Mouse (Mus musculus) gastrocnemius, postnatal 4 days (tissue): ENCODE data around the gene Gm28043. TPM values are rescaled to one million over a fixed set of nuclear protein-coding genes. Genes with fewer than 3 reads are reported as not detected.
"Not testable (repeated sequence)": the region's sequence is repeated elsewhere in the genome, so short reads cannot be mapped to it uniquely, and the experiment has no call there.

Source experiments
- DNase-seq, 2 experiments: peaks; one replicate each; pipeline ENCODE4 v3.0.0; 2021 to 2022; ENCODE audit warnings: low spot score in 2 of 2, mixed read lengths in 2 of 2
- long read RNA-seq, 2 experiments: library from polyadenylated mRNA; stranded (forward); transcript quantifications; one replicate each; pipeline ENCODE4 v2.0.0; 2021
- total RNA-seq, 2 experiments: library from RNA; stranded (reverse); gene quantifications; 2 replicates each; pipeline ENCODE4 v1.2.3; 2021

Gene Gm28043
- total RNA-seq = 1 to 10 TPM; 1.7 to 2.6 TPM
- long read RNA-seq, experiment 1 = 0 reads
- long read RNA-seq, experiment 2, partial matches to known transcripts = 5 of 7 reads
- long read RNA-seq, experiment 2, other reads (novel, unspliced or antisense) = 2 of 7 reads

DNA sequence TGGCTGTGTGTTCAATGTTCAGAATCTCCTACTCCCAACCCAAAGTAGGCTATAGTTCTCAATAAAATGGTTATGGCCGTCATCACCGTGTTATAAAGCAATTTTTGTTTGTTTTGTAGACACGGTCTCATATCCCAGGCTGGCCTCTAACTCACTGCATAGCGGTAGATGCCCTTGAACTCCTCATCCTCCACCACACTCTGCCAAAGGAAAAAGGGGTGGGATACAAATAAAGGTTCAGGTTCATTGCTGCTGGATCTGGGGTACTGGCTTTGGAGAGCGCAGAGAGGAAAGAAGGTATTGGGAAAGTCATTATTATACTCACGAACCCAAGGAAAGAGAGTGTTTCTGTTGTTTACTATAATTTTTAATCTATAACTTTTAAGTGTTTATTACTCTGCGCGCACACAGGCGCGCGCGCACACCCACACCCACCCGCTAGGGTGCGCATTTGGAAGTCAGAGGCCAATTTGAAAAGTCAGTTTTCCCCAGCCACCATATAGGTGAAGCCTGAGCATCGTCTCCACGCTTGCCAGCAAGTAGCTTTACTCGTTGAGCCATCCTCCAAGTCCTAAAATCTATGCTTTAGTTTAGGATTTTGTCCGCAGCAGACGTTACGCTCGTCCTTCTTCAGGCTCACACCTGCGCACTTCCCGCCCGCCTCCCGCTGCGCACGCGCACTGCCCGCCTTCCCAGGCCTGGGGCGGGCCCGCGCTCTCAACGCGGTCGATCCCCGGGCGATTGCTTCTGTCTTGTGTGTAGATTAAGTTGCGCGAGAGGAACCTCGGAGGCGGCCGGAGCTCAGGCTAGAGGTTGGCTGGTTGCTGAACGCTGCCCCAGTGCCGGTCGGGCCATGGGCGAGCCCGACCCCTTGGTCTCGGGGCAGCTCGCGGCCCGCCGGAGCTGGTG lies at the start of gene Gm28043, which contains the start of gene Rnf8:
Gene Gm28043 (plus strand): TSS at position 762 of the 909 bp plus-strand sequence.
Gene Rnf8 (plus strand): TSS at position 676 of the 909 bp plus-strand sequence.
- peak; percentile 91 to 94 for DNase-seq

DNA sequence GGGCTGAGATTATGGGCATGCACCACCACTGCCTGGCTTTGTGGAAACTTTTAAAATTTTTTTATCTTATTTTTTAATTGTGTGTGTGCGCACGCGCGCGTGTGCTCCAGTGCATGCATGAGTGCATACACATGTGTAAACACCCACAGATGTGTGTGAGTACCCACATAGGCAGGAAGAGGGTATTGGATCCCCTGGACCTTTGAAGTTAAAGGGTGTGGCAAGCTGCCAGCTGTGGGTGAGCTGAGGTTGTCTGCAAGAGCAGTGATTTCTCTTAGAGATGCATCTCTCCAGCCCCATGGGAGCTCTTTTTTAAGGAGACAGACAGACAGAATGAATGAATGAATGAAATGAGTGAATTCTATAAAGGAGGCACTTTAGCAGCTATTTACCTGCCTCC lies 49.2 kb upstream of the Gm28043 start:
- DNase-seq = no peak

DNA sequence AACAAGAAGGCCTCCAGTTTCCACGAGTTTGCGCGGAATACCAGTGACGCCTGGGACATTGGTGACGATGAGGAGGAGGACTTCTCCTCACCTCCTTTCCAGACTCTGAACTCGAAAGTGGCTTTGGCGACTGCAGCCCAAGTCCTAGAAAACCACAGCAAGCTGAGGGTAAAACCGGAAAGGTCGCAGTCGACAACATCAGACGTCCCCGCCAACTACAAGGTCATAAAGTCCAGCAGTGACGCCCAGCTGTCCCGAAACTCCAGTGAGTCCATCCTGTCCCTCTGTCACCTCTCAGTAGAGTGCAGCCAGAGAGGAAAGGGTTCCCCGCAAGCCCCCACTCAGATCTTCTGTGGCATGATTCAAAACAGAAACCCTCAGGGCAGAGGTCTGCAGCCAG lies 46.2 kb upstream of the Gm28043 start:
- no peak for DNase-seq

DNA sequence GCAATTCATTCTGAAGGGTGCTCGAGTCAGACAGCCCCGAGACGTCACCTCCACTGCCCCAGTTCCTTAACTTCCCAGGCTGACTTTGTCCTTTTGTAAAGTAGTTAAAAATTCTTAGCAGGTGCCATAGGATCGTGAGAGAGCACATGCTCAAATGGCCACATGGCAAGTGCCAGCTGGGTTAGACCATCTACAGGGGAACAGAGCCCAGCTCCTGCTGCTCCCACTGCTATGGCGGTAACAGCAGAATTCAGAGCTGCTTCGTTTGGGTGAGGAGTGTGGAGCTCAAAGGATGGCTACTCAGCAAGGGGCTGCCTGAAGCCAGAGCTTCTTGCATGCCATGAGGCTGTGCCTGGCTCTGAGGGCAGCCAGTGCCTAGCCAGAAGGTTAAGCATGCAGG lies 44.8 kb upstream of the Gm28043 start:
- DNase-seq = no peak

DNA sequence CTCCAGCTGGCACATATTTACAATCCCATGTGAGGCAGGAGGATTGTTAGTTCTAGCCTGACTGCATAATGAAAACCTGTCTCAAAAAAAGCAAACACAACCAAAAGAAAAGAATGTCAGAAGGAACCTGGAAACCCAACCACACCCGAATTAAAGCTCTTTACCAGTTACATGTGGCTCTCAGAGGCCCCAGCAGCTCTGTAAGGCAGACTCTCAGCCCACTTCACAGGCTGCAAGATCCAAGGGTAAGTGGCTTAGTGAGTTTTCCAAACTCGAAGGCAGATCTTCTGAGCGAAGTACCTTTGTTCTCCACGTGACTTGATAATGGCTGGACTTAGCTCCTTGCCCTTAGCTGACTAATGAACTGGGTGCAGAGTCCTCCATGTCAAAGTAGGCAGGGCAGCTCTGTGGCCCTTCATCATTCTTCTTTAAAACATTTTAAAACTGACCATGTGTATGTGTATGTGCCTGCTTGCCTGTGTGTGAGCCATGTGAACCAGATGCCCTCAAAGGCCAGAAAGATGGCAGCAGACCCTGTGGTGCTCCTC lies 35.0 kb upstream of the Gm28043 start:
- no peak for DNase-seq

DNA sequence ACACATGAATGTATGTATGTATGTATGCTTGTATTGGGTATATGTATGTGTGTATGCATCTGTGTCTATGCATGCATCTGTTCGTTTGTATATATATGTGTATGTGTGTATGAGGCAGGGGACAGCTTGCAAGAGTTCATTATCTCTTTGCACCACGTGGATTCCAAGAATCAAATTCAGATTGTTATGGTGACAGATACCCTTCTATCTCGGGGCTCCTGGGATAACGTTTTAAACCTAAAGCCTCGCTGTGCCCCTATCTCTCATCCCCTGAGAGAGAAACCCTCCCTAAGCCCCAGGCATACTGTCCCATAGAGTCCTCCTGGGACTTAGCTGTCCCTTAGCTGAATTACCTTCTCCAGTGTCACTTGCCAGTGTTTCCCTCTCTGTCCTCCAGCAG lies 31.1 kb upstream of the Gm28043 start:
- DNase-seq = no peak

DNA sequence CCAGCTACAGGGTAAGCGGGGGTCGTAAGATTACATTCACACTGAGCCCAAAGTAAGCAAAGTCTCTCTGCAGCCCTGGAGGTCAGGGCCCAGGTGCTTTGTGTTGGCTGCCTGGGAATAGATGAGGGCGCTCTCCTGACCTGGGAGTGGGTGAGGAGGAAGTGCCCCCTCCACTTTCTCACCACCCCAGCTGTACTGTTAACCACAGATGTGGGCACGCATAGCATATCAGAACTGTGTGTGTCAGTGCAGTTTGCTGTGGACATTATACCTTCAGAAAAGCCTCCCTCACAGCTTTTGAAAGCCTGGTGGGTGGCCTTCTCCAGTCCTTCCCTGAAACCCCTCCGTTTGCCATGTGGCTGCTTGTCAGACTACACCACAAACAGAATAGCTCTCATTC lies 30.4 kb upstream of the Gm28043 start:
- no peak for DNase-seq

DNA sequence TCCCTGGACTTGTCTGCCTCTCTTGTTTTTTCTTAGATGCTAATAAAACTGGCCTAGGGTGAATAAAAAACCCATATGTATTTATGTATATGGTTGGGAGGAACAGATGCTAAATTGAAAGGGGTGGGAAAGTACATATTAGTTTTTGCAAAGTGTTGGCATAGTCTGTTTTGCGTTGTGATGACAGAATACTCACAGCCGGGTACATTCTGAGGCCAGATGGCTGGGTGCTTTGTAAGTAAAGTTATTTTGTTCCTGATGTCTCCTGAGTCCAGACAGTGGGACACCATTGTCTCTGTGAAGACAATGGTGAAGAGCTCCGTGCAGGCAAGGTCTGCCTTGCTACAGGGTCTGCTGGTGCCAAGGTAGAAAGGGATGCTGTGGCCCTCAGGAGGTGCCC lies 29.9 kb upstream of the Gm28043 start:
- DNase-seq = no peak

DNA sequence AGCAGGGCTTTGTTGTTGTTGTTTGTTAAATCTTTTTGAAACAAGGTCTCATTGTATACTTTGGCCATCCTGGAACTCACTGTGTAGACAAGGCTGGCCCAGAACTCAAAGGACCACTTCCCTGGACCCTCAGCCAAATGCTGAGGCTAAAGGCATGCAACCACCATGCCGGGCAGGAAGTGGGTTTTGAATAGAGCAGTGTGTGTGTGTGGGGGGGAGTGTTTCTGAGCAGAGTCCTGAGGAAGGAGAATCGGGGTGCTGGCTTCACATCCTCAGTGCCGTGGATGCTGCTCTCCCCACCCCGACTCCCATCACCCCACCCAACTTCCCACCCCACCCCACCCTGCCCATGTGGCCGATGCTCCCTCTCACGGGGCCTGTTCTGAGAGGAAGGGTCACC lies 29.2 kb upstream of the Gm28043 start:
- no peak for DNase-seq

DNA sequence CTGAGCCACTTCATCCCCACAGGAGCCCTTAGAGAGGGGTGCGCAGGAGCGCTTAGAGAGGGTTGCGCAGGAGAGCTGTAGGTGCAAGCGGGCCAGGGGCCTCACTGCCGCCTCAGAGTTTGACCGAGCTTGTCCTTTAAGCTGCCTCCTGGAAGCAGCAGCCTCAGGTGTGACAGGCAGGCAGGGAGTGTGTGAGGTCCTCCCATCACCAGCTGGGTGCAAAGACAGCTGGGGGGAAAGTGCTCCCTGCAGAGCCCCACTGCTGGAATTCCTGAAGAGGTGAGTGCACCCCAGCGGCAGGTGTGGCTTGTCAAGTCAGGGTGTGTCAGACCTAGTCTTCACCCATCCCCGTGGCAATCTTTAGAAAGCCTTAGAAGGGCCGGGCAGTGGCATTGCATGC lies 27.8 kb upstream of the Gm28043 start:
- DNase-seq = no peak

DNA sequence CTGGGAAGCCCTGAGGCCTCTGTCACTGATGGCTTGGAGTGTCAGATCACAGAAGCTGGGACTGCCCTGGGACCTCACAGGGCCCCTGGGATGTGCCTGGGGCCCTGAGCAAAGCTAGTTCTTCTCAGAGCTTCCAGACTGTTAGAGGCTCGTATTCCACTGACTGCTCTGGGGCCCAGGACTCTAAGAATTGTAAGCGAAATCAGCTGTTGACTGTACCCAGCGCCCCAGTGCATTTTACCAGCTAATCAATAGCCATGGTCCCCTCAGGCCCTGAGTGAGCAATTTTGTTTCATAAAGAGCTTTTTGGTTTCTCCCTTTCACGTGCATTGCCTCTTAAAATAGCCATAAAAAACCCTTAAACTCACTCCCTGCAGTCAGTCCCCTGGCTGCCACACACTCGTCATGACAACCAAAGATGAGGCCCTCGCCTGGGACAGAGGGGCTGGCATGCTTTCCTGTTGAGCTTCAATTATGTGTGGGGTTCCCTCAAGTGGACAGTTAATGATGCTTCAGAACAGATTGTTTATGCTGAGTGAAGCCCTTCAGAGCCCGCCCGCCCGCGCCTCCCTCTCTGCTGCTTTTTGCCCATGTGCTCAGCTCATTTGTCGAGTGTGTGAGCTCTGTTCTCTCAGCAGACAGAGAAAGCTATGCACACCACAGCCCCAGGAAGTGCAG lies 25.3 kb upstream of the Gm28043 start:
- DNase-seq = no peak

DNA sequence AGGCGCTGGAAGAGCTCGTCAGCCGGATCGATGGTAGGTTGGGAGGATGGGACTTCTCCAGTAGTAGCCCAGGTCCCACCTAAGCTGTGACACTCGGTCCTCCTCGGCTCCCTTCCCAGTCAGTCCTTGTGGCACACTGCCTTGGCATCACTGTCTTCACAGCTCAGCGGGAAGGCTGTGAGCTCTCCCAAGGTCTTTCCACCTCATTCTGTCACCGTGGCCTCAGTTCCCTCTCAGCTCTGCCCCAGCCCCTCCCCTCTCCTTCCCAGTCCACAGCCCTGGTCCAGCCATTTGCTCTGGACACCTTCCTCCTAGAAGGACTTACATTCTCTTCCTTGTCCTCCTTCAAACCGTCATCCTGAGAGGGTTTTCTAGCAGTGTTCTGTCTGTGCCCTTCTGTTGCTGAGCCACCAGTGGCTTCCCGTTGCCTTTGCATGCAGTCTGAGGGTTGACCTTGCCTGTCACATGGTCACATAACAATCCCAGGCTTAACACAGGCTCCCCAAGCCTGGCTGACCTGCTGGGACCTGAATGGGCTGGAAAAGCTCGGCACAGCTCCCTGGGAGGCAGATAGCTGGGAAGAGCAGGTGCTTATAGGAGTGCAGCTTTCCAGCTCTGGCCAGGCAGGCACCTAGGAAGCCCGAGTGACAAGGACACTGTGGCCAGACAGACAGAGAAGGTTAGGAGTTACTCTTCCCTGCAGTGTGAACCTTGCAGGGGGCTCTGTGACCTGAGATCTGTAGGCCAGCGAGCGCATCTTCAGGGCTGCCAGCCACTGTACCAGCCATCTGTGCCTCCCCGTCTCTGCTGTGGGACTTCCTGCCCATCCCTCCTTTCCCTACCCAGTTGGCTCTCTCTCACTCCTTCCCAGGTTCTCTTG lies 18.5 kb upstream of the Gm28043 start:
- no peak for DNase-seq

DNA sequence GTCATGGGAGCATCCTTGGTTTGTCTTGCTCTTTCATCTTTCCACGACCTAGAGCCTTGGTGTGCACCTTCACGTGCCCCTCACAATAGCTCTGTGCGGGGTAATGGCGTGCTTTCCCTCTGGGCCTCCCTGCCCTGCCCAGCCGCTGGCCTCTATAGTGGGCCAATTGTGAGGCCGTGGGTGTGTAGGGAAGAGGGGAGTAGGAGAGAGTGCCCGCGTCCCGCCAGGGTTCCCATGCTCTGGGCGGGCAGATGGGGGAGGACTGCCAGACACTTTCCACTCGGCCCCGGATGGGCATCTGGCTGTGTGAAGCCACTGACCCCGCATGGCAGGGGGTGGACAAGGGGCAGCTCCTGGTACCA lies 17.9 kb upstream of the Gm28043 start:
- no peak for DNase-seq

DNA sequence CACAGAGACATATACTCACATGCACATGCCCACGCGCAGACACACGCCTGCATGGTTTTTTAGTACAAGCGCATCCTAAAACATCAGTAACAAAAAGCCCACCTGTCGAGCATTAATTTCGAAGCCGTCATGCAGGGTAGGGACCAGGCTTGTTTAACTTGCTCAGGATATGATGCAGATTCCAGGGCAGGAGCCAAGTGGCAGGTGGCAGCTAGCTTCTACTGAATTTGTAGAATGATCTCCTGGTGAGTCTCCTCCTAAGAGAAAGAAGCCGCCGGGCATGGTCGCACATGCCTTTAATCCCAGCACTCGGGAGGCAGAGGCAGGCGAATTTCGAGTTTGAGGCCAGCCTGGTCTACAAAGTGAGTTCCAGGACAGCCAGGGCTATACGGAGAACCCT lies 15.6 kb upstream of the Gm28043 start:
- DNase-seq = no peak

DNA sequence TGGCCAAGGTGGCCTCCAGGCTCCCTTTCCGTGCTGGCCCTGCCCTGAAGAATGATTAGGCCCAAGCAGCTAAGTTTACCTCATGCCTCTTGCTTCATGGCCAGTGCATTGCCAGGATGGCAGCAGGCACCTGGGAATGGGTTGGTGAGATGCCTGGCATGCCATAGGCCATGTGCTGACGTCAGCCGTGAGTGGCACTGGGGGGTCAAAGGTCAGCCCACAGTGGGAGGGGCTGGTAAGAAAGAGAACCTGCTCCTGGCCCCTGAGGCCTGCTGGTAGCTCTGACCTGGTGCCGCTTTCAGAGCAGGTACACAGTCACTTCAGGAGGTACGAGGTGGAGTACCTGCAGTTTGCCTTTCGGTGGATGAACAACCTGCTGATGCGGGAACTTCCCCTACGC lies 15.1 kb upstream of the Gm28043 start:
- DNase-seq = no peak

DNA sequence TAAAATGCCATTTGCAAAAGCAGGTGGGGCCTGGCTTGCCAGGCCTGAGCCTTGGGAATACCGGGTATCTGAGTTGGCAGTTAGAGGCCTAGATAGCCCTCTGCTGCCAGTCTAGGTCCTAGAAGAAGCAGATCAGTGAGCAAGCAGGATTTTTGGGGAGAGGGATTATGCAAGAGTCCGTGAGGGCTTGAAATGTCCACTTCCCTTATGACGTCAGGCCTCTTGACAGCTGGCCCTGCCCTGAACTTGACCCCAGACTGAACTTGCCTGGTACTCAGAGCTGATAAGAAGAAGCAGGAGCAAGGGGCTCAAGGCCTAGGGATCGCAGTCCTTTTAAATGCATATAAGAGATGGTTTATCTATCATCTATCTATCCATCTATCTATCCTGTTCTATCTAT lies 13.3 kb upstream of the Gm28043 start:
- DNase-seq = no peak

DNA sequence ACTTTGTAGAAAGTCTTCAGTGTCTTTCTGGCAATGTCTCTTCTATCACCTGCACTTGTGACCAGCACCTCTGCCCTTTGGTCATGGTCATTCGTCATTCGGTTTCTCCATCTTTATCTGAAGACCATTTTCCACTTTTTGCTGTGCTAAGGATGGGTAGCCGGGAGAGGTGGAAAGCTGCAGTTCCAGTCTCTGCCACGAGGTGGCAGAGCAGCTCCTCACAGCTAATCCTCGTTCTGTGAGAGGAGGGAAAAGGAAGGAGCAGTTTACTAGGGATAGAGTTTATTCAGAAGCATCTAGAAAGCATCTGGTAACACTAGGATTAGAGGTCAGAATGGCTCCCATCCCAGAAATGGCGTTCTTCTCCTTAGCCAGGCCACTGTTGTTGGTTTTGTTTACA lies 11.4 kb upstream of the Gm28043 start:
- peak; percentile 70 to 77 for DNase-seq

DNA sequence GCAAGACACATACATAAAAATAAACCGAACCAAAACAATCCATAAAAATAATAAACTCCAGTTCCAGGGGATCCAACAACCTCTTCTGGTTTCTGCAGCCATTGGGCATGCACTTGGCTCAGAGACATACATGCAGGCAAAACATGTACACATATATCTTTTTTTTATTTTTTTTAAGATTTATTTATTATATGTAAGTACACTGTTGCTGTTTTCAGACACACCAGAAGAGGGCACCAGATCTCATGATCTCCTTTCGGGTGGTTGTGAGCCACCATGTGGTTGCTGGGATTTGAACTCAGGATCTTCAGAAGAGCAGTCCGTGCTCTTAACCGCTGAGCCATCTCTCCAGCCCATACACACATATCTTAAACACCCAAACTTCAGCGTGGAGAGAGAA lies 1.2 kb upstream of the Gm28043 start:
- not testable (repeated sequence) for DNase-seq

DNA sequence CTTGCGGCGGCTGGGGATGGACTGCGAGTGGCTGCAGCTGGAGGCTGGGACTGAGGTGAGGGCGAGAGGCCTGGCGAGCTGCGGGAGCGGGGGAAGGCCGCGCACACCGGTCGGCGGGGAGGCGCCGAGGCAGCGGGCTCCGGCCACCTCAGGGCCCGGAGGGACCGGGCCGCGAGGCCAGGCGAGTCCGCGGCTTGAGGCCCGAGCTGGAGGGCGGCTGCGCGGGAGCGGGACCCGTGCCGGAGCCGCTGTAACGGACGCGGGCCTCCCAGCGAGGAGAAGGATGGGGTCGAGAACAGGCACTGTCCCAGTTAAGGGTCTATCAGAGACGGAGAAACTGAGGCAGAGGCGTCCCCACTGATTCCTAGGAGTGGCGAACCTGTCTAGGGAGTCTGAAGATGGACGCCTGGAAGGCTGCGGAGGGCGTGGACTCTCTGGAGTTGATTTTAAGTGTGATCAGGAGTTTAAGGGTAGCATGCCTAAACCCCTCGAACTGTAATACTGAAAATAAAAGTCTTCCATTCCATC lies 412 bp downstream of the Gm28043 start:
- no peak for DNase-seq

DNA sequence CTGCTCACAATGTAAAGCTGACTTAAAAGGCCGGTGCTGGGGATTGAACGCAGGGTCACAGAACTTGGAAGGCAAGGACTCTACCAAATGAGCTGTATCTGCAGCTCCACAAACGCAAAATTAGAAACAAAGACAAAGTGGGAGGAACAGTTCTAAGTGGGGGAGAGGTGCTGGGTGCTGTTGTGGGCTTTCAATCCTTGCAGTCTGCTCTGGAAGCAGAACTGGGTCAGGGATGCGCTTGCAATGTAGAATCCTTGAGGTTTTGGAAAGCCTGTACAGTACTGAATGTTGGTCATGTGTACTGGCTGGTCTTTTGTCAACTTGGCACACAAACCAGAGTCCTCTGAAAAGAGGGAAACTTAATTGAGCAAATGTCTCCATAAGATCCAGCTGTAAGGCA lies 940 bp downstream of the Gm28043 start:
- no peak for DNase-seq

DNA sequence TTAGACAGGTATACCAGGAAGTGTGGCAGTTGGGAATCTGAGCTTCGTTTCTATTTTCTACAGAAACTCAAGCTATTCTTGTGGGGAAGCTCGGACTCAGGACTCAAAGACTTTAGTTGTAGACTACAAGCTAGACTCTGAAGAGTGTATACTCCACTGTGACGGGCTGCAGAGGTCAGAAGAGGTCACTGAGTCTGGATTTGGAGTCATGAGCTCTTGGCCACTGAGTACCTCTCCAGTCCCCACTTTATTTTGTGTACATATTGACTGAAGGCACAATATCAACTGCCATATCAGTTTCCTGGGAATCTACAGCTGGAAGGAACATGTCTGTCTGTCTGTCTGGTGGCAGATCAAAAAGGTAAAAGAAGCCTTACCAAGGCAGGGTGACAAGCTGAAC lies 4.6 kb downstream of the Gm28043 start:
- DNase-seq = no peak
